Mouse (Mus musculus): ENCODE results near the gene Sprr2i. TPM values are rescaled to one million over a fixed set of nuclear protein-coding genes. Genes with fewer than 3 reads are reported as not detected.

The Sprr2i gene
- 4.6 and 10.6 TPM in 2 replicates for polyA plus RNA-seq (2015; fragmentation: Nextera tagmentation; extraction: Ambion mirVana)

DNA sequence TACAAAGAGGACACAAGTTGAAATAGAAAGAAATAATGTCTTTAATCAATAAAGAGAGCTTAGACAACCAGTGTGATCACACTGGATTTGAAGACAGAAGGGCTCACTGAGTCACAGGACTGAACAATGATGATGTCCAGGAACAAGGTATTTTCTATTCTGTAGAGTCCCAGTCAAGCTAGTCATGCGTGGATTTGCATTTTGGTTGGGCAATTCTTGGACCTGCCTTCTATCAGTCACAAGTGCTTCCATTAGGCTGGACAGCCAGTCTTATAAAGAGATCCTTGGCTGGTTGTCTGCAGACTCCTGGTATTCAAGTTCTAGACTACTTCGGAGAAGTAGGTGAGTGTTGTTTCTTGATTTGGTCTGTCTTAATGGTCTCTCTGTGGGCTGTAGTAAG lies at the start of gene Sprr2i:
Gene Sprr2i, plus strand, starts transcription at position 301 of the 400 bp plus-strand sequence.
- no peak for ATAC-seq (ENCODE audit: insufficient read depth, low FRiP score)
- H3K9me3 ChIP-seq (replicated peaks; ENCODE audit: control insufficient read depth, low read length), result no peaks in the 10 kb centered on the region
- no peaks in the 10 kb centered on the region for H3K27me3 ChIP-seq (ENCODE audit: control insufficient read depth, insufficient read depth, low read length)
- H3K4me1 ChIP-seq (ENCODE audit: control insufficient read depth, insufficient read depth, low read length), result no peaks in the 10 kb centered on the region
- no peak within 1 kb of the TSS for H3K9ac ChIP-seq (ENCODE audit: low read length)
- no peak within 1 kb of the TSS for H3K4me2 ChIP-seq (ENCODE audit: low read depth, low read length)
- WGBS, result 90% methylated on average over 2 of the region's 2 CpGs
- no peaks in the 10 kb centered on the region for H3K36me3 ChIP-seq (ENCODE audit: control insufficient read depth, insufficient read depth, low read length)
- H3K4me3 ChIP-seq (replicated peaks; ENCODE audit: low read length), result no peak within 1 kb of the TSS
- H3K27ac ChIP-seq (ENCODE audit: low read length), result no peak within 1 kb of the TSS

DNA sequence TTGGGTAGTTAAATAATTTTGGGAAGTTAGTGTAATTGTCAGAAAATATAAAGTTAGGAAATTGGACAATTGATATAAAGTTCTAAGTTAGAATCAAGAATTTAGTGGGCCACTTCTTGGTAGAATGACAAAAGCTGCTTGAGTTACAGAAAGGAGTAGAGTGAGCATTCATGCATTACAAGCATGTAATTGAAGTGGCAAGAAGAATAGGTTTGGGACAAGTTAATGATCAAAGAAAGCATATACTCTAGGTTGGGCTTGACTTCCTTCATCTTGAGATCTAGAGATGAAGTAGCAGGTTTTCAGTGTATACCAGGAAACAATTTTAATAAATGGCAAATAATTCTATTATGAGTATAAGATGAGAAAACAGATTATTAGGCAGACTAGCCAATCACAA lies 46.2 kb upstream of the Sprr2i start:
- Histone ChIP-seq H3K27me3 (ENCODE audit: control insufficient read depth, insufficient read depth, low read length) (no peaks in the 10 kb centered on the region), H3K9ac (ENCODE audit: low read length) (no peak overlapping the region), H3K4me3 (replicated peaks; ENCODE audit: low read length) (no peak overlapping the region), H3K27ac (ENCODE audit: low read length) (no peak overlapping the region), H3K4me2 (ENCODE audit: low read depth, low read length) (no peak overlapping the region), H3K4me1 (ENCODE audit: control insufficient read depth, insufficient read depth, low read length) (no peaks in the 10 kb centered on the region), H3K9me3 (replicated peaks; ENCODE audit: control insufficient read depth, low read length) (no peaks in the 10 kb centered on the region), H3K36me3 (ENCODE audit: control insufficient read depth, insufficient read depth, low read length) (no peaks in the 10 kb centered on the region)
- ATAC-seq (ENCODE audit: insufficient read depth, low FRiP score), result no peak

DNA sequence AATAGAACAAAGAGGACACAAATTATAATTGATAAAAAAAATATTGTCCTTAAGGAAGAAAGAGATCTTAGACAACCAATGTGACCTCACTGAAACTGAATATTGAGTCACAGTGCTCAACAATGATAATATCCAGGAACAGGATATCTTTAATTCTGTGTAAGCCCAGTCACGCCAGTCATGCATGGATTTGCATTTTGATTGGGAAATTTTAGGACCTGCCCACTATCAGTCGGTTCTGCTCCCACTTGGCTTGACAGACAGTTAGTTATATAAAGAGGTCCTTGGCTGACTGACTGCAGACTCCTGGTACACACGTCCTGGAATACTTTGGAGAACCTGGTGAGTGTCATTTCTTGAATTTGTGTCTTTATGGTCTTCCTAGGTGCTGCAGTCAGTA lies 42.9 kb upstream of the Sprr2i start, which contains the start of gene Sprr2f:
Gene Sprr2f, plus strand, starts transcription at position 301 of the 400 bp plus-strand sequence.
- Histone ChIP-seq H3K4me3 (replicated peaks; ENCODE audit: low read length) (no peak within 1 kb of the TSS), H3K9ac (ENCODE audit: low read length) (no peak within 1 kb of the TSS), H3K9me3 (replicated peaks; ENCODE audit: control insufficient read depth, low read length) (no peaks in the 10 kb centered on the region), H3K4me2 (ENCODE audit: low read depth, low read length) (no peak within 1 kb of the TSS), H3K27ac (ENCODE audit: low read length) (no peak within 1 kb of the TSS), H3K27me3 (ENCODE audit: control insufficient read depth, insufficient read depth, low read length) (no peaks in the 10 kb centered on the region), H3K4me1 (ENCODE audit: control insufficient read depth, insufficient read depth, low read length) (no peaks in the 10 kb centered on the region), H3K36me3 (ENCODE audit: control insufficient read depth, insufficient read depth, low read length) (no peaks in the 10 kb centered on the region)
- ATAC-seq (ENCODE audit: insufficient read depth, low FRiP score), result no peak
- WGBS, result 60% methylated on average over 3 of the region's 3 CpGs

DNA sequence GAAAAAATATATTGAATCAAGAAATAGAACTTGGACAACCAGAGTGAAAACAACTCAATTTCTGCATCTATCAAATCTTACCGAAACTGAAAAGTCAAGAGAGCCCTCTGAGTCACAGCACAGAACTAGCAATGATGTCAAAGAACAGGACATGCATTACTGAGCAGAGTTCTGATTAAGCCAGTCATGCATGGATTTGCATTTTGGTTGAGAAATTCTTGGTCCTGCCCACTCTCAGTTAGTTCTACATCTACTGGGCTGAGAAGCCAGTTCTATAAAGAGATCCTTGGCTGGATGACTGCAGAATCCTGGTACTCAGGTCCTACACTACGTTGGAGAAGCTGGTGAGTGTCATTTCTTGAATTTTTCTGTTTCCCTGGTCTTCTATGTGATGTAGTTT lies 34.2 kb upstream of the Sprr2i start:
- no peaks in the 10 kb centered on the region for H3K27me3 ChIP-seq (ENCODE audit: control insufficient read depth, insufficient read depth, low read length)
- H3K4me2 ChIP-seq (ENCODE audit: low read depth, low read length), result no peak overlapping the region
- 84% methylated on average over 2 of the region's 2 CpGs for WGBS
- H3K36me3 ChIP-seq (ENCODE audit: control insufficient read depth, insufficient read depth, low read length), result no peaks in the 10 kb centered on the region
- H3K9ac ChIP-seq (ENCODE audit: low read length), result no peak overlapping the region
- H3K9me3 ChIP-seq (replicated peaks; ENCODE audit: control insufficient read depth, low read length), result no peaks in the 10 kb centered on the region
- H3K4me1 ChIP-seq (ENCODE audit: control insufficient read depth, insufficient read depth, low read length), result no peaks in the 10 kb centered on the region
- H3K27ac ChIP-seq (ENCODE audit: low read length), result no peak overlapping the region
- ATAC-seq (ENCODE audit: insufficient read depth, low FRiP score), result no peak
- no peak overlapping the region for H3K4me3 ChIP-seq (replicated peaks; ENCODE audit: low read length)

DNA sequence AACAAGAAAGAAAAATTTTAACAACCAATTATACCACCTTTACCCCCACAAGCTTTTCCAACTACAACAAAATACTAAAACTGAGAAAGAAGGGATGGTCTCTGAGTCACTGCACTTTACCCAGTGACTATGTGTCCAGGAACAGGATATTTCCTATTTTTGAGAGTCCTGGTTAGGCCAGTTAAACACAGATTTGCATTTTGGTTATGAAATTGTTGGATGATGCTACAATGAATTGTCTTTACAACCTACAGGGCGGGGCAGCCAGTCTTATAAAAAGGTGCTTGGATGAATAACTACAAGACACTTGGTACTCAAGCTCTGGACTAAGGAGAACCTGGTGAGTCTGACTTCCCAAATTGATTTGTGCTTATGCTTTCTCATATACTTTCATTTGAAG lies 22.4 kb upstream of the Sprr2i start, which contains the start of gene Sprr2h:
Gene Sprr2h, plus strand, starts transcription at position 301 of the 400 bp plus-strand sequence.
- WGBS, result 84% methylated on average over 1 of the region's 1 CpGs
- Histone ChIP-seq H3K27ac (ENCODE audit: low read length) (no peak within 1 kb of the TSS), H3K4me3 (replicated peaks; ENCODE audit: low read length) (no peak within 1 kb of the TSS), H3K36me3 (ENCODE audit: control insufficient read depth, insufficient read depth, low read length) (no peaks in the 10 kb centered on the region), H3K9ac (ENCODE audit: low read length) (no peak within 1 kb of the TSS), H3K4me2 (ENCODE audit: low read depth, low read length) (no peak within 1 kb of the TSS), H3K27me3 (ENCODE audit: control insufficient read depth, insufficient read depth, low read length) (no peaks in the 10 kb centered on the region), H3K4me1 (ENCODE audit: control insufficient read depth, insufficient read depth, low read length) (no peaks in the 10 kb centered on the region), H3K9me3 (replicated peaks; ENCODE audit: control insufficient read depth, low read length) (no peaks in the 10 kb centered on the region)
- ATAC-seq (ENCODE audit: insufficient read depth, low FRiP score), result no peak

DNA sequence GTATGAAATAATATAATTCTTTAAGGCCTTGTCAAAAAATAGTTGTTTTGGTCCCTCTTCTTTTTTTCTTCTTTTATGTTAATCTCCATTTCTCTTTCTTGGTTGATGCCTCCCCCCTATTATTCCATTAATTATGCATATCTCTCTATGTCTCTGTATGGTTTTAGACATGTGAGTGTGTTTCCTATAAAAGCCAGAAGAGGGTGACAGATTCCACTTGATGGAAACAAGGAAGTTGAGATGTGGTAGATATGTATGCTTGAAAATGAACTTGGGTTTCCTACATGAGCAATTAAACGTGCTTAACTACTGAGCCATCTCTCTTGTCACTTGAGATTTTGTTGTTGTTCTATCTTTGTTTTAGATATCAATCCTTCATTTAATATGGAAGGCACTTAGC lies 13.5 kb upstream of the Sprr2i start:
- WGBS, result 49% methylated on average over 1 of the region's 1 CpGs
- no peak for ATAC-seq (ENCODE audit: insufficient read depth, low FRiP score)
- no peak overlapping the region for H3K27ac ChIP-seq (ENCODE audit: low read length)

DNA sequence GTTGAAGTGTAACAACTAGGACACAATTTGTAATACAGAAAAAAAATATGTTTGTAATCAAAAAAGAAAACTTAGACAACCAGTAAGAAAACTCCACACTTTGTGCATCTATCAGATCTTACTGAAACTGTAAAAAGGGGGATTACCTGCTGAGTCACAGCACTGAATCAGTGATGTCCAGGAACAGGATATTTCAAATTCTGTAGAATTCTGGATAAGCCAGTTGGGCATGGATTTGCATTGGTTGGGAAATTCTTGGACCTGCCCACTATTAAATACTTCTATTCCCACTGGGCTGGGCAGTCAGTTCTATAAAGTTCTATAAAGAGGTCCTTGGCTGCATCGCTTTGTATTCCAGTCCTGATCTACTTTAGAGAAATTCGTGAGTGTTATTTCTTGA lies 10.0 kb downstream of the Sprr2i start, which contains the start of gene Sprr2j-ps:
Gene Sprr2j-ps, plus strand, starts transcription at position 301 of the 400 bp plus-strand sequence.
- H3K27ac ChIP-seq (ENCODE audit: low read length), result no peak within 1 kb of the TSS
- no peak within 1 kb of the TSS for H3K9ac ChIP-seq (ENCODE audit: low read length)
- no peaks in the 10 kb centered on the region for H3K4me1 ChIP-seq (ENCODE audit: control insufficient read depth, insufficient read depth, low read length)
- no peak for ATAC-seq (ENCODE audit: insufficient read depth, low FRiP score)
- H3K4me2 ChIP-seq (ENCODE audit: low read depth, low read length), result no peak within 1 kb of the TSS
- H3K9me3 ChIP-seq (replicated peaks; ENCODE audit: control insufficient read depth, low read length), result no peaks in the 10 kb centered on the region
- H3K27me3 ChIP-seq (ENCODE audit: control insufficient read depth, insufficient read depth, low read length), result no peaks in the 10 kb centered on the region
- 86% methylated on average over 2 of the region's 2 CpGs for WGBS
- H3K36me3 ChIP-seq (ENCODE audit: control insufficient read depth, insufficient read depth, low read length), result no peaks in the 10 kb centered on the region
- no peak within 1 kb of the TSS for H3K4me3 ChIP-seq (replicated peaks; ENCODE audit: low read length)

More for the DNA sequence above, 13.5 kb upstream of the Sprr2i start:
- no peaks in the 10 kb centered on the region for H3K4me1 ChIP-seq (ENCODE audit: control insufficient read depth, insufficient read depth, low read length)
- H3K36me3 ChIP-seq (ENCODE audit: control insufficient read depth, insufficient read depth, low read length), result no peaks in the 10 kb centered on the region
- H3K4me3 ChIP-seq (replicated peaks; ENCODE audit: low read length), result no peak overlapping the region
- no peak overlapping the region for H3K4me2 ChIP-seq (ENCODE audit: low read depth, low read length)
- H3K27me3 ChIP-seq (ENCODE audit: control insufficient read depth, insufficient read depth, low read length), result no peaks in the 10 kb centered on the region
- no peaks in the 10 kb centered on the region for H3K9me3 ChIP-seq (replicated peaks; ENCODE audit: control insufficient read depth, low read length)
- H3K9ac ChIP-seq (ENCODE audit: low read length), result no peak overlapping the region

DNA sequence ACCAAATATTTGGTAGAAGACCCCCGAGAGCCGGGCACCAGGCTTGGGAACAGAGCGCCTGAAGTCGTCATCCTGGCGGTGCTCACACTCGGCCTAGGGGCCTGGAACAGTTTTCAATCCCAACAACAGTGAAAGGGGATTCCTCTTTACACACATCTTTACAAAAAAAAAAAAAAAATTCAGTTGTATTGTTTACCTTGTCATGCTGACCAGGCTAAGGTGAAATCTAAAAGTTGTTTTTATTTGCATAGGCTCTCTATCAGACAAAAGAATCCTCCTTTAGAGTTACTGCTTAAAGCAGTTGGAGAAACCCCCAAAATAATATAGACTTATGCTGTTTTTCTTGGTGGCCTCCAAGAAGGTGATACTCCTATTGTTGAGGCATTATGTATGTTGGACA lies 21.5 kb downstream of the Sprr2i start, which contains the start of gene Gm9774:
Gene Gm9774, minus strand, starts transcription at position 101 of the 400 bp plus-strand sequence.
- Histone ChIP-seq H3K4me3 (replicated peaks; ENCODE audit: low read length) (no peak within 1 kb of the TSS), H3K27me3 (ENCODE audit: control insufficient read depth, insufficient read depth, low read length) (no peaks in the 10 kb centered on the region), H3K4me1 (ENCODE audit: control insufficient read depth, insufficient read depth, low read length) (no peaks in the 10 kb centered on the region), H3K4me2 (ENCODE audit: low read depth, low read length) (no peak within 1 kb of the TSS), H3K36me3 (ENCODE audit: control insufficient read depth, insufficient read depth, low read length) (no peaks in the 10 kb centered on the region), H3K27ac (ENCODE audit: low read length) (no peak within 1 kb of the TSS), H3K9ac (ENCODE audit: low read length) (no peak within 1 kb of the TSS), H3K9me3 (replicated peaks; ENCODE audit: control insufficient read depth, low read length) (no peaks in the 10 kb centered on the region)
- WGBS, result 95% methylated on average over 6 of the region's 6 CpGs
- no peak for ATAC-seq (ENCODE audit: insufficient read depth, low FRiP score)

DNA sequence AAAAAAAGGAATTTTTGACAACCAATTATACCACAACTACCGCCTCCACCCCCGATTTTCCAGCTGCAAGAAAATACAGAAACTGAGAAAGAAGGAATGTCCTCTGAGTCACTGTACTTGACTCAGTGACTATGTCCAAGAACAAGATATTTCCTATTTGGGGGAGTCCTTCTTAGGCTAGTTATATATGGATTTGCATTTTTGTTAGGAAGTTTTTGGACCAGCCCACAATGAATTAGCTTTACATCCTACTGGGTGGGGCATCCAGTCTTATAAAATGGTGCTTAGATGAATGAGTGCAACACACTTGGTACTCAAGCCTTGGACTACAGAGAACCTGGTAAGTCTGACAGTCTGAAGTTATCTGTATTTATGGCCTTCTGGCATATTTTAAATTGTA lies 24.5 kb downstream of the Sprr2i start, which contains the start of gene Sprr2k:
Gene Sprr2k, plus strand, starts transcription at position 301 of the 400 bp plus-strand sequence.
- Histone ChIP-seq H3K4me1 (ENCODE audit: control insufficient read depth, insufficient read depth, low read length) (no peaks in the 10 kb centered on the region), H3K9ac (ENCODE audit: low read length) (no peak within 1 kb of the TSS), H3K4me3 (replicated peaks; ENCODE audit: low read length) (no peak within 1 kb of the TSS), H3K27ac (ENCODE audit: low read length) (no peak within 1 kb of the TSS), H3K27me3 (ENCODE audit: control insufficient read depth, insufficient read depth, low read length) (no peaks in the 10 kb centered on the region), H3K4me2 (ENCODE audit: low read depth, low read length) (no peak within 1 kb of the TSS), H3K36me3 (ENCODE audit: control insufficient read depth, insufficient read depth, low read length) (no peaks in the 10 kb centered on the region), H3K9me3 (replicated peaks; ENCODE audit: control insufficient read depth, low read length) (no peaks in the 10 kb centered on the region)
- no peak for ATAC-seq (ENCODE audit: insufficient read depth, low FRiP score)
- WGBS, result 83% methylated on average over 2 of the region's 2 CpGs

Measured in stomach, embryonic 16.5 days (tissue).